Mouse (Mus musculus) activated CD4-positive, CD25-positive, alpha-beta regulatory T cell, adult 4 months (primary cell): ENCODE measurements around the gene Slc17a7. TPM values are rescaled to one million over a fixed set of nuclear protein-coding genes. Genes with fewer than 3 reads are reported as not detected.
"Not testable (repeated sequence)": the region's sequence is repeated elsewhere in the genome, so short reads cannot be mapped to it uniquely, and the experiment has no call there.

Experiments used
- ATAC-seq: one replicate; pipeline ENCODE4 v1.8.0; 2017
- polyA plus RNA-seq, 2 experiments: library from polyadenylated mRNA; unstranded; fragments of 100-300 nt; shearing (Covaris generic); gene quantifications; one replicate each; pipeline ENCODE4 v1.2.1; 2017

Gene Slc17a7
- polyA plus RNA-seq, result not detected

DNA sequence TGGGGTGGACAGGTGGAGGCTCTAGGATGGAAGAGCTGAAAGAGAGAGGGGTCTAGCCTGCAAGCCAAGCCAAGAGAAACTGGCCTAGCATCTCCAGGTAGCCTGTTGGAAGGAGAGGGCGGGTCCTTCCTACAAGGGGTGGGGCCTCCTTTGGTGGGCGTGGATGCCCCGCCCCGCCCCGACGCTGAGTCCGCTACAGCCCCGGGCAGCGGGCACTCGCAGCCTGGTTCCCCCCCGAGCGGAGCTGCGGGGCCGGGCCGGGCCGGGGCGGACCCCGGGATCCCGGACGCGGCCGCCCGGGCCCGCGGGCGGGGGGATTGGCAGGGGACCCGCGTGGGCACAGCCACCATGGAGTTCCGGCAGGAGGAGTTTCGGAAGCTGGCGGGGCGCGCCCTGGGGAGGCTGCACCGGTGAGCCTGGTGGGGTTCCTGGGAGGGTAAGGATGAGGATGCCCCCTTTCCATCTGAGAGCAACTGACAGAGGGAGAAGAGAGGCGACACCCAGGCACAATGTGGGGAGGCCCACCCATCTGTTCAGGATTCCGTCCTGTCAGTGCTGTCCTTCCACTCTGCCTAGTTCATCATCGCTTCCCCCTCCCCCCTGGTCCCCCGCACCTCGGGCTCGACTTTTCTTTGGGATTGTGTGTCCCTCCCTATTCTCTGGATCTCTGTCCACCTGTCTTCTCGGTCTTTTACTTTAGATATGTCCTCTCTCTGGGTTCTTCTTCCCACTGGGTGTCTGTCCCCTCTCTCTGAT, at the start of gene Slc17a7:
TSS of gene Slc17a7 (plus strand) at position 215 of the 756 bp plus-strand sequence.
- ATAC-seq, result no peak

DNA sequence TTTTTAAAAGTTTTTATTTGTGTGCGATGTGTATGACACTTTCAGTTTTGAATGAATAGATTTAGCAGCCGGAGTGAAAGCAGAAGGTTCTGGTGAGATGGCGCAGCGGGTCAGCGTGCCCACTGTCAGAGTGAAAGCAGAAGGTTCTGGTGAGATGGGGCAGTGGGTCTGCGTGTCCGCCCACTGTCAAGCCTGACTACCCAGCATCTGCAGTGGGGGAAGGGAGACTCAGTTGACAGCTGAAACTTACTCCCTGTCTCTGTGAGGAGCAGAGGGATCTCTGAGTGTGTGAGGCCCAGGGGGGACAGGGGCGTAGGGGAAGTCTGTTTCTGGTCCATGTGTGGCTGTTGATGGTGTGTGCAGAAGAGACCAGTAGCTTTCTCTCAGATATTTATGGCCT, 46.2 kb upstream of the Slc17a7 start:
- no peak for ATAC-seq

DNA sequence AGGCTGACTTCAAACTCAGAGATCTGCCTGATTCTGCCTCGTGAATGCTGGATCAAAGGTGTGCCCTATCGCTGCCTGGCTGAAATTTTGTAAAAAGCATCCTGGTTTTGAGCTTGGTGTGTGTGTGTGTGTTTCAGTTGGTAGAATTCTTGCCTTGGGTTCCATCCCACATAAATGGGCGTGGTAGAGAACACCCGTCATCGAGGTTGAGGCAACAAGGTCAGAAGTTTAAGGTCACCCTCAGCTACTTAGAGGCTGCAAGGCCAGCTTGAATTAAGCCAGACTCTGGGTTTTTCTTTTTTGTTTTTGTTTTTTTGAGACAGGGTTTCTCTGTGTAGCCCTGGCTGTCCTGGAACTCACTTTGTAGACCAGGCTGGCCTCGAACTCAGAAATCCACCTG, 45.4 kb upstream of the Slc17a7 start:
- ATAC-seq, result no peak

DNA sequence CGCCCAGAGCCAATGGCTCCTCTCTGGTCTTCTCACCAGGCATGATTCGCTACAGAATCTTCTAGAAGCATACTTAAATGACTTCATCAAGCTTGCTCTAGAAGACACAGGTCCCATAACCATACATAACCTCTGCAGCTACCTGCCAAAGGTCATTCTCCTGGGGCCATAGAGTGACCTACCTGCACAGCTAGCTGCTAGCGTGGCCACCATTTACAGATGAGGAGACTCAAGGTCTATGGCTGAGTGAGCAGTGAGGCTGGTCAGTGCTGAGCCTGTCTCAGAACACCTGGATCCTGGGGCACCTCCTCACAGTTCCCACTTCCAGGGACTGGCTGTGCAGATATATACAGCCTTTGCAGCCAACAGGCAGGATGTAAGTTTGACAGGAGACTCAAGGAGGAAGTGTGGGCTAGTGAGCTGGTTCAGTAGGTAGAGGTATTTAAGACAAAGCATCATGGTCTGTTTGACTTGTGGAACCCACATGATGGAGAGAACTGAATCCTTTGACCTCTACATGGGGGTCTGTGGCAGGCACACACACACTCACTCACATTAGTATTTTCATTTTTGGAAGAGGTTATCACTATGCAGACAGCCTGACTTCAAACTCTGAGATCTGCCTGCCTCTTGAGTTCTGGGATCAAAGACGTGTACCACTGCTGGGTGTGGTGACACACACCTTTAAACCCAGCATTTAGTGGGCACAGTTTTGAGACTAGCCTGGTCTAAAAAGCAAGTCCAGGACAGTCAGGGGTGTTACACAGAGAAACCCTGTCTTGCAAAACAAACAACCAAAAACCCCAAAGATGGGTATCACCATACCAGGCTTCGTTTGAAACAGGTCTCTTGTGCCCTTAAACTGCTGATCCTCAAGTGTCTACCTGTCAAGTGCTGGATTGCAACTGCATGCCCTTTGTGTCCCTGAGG, 43.7 kb upstream of the Slc17a7 start:
- ATAC-seq, result peak; percentile 8

DNA sequence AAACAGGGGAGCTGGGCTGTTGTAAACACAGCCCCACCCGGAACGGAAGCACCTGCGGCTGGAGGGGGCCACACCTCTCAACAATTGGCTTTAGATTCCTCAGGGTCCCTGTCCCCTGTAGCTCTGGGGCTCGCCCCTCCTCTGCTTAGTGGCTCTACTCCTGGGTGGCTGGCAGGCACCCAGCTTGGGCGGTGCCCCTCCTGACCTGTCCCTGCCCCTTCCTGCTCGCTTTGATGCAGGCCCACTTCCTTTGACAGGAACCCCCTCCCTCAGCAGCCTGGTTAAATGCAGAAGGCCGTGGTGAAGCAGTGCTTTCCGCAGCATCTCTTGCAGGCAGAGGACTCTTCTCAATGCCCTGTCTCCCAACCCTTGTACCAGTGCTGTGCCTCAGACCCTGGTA, 42.3 kb upstream of the Slc17a7 start:
- peak; percentile 68 for ATAC-seq

DNA sequence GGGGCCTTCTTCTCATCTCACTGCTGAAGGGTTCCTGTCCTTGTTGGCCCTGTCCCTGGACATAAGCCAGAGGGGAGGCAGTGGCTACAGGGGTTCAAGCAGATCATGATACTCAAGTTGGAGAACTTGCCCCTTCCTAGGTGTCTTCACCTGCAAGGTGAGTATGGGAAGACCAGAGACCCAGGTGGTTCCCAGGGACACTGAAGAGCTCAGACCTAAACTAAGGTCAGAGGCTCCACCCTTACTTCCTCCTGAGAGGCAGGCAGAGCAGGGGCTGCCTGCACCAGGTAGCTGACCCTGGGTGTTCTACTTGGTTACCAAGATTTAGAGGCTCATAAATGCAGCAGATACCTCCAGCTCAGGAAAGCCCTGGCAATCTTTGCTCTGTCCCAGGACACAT, 41.8 kb upstream of the Slc17a7 start:
- no peak for ATAC-seq

DNA sequence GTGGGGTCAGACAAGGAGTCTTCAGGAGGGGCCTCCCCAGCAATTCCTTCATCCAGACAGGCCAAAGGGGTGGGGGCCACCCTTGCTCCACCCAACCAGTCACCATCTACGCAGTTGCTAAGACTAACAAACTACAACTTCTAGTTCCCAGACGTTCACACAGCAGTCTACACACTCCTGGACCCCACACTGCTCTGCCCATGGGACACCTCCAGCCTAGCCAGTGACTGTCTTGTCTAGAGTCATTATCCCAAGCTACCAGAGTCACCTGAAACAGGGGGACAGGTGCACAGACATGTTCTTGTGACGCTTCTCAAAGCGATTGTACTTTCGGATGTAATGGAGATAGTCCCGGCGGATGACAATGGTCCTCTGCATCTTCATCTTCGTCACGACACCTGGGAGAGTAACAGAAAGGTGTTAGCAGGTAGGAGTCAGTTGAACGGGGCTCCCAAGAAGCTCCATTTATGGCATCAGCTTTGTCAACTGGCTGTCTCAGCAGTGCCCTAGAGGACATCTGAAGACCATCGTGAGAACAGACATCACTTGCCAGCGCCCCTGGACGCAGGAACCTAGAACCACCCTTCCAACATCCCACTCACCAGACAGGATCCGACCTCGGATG, 41.1 kb upstream of the Slc17a7 start:
- no peak for ATAC-seq

DNA sequence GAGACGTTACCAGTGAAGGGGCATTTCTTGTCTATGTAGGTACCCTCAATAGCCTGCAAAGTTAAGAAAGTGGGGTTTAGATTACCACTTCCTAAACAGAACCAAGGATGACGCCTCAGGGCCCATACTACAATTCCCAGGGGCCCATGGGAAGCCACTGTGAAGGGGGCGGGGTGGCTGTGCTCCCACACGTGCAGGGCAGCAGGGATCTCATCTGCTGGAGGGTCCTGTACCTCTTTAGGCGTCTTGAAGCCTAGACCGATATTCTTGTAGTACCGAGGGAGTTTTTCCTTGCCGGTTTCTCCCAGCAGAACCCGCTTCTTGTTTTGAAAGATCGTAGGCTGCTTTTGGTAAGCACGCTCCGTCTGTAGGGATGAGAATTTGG, 40.6 kb upstream of the Slc17a7 start:
- ATAC-seq, result no peak

DNA sequence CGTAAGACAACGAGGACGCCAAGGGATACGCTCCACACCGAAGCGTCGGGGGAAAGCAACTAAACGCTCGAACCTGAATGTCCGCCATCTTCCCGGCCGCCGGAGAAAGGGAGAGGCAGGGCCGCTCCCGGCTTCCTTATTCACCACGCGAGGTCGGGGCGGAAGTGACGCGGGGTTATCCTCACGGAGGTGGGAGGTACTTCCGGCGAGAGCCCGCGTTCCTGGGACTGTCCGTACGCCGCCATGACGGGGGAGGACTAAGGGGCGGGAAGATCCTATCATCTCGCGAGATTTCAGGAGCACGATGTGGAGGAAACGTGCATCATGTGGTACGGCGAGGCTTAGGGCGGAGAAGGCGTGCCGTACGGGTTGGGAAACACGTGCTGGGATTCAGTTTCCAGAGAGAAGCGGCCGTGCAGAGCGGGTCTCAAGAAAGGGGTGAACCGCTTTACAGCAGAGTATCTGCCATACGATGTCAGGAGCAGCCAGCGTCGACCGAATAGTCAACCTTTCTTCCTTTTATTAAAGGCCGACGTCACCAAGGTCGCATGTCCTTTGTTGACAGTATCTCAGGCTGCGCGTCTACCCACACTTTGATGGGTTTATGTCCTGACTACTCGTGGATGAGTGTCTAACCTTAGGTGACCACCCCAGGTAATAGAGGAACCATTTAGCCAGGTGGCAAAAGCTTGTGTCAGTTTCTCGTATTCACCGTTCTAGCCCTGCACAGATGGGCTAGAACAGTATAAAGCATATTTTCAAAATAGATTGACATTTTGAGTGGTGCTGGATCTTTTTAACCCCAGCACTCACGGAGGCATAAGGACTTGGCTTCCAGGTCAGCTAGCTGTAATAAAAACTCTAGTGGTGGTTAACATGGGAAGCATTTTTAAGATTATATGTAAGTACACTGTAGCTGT, 39.3 kb upstream of the Slc17a7 start, which contains the start of gene Rps11:
TSS of gene Rps11 (minus strand) at position 216 of the 920 bp plus-strand sequence.
- ATAC-seq, result peak; percentile 43

DNA sequence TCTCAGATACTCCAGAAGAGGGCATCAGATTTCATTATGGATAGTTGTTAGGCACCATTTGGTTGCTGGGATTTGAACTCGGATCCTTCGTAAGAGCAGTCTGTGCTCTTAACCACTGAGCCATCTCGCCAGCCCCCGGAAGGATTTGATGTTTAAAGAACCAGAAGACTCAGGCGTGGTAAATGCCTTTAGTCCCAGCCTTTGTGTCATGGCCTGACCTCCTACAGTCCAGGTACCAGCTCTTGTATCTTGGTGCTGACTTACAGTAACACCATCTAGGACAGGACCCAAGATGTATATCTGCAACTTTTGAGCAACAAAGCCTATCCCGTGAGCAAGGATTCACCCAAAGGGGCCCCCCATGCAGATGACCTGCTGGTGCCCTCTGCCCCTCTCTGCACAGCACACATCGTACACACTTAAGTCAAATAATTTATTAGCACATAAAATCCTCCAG, 38.6 kb upstream of the Slc17a7 start:
- no peak for ATAC-seq

DNA sequence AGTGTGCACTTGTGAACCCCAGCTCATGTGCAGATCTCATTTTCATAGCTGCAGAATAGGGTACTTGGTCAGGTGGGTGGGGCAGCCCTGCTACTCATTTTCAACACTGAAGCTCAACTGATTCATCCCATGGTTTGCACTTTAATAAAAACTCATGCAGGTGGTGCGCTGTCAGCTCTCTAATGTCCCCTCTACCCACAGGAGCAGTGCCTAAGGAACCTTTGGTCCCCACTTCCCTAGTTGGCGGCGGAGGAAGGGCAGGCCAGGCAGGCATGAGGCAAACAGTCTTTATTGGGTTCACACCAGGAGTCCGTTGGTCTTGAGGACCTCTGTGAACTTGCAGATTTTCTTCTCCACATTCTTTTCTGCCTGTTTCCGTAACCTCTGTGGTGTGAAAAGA, 38.1 kb upstream of the Slc17a7 start:
- ATAC-seq, result not testable (repeated sequence)

DNA sequence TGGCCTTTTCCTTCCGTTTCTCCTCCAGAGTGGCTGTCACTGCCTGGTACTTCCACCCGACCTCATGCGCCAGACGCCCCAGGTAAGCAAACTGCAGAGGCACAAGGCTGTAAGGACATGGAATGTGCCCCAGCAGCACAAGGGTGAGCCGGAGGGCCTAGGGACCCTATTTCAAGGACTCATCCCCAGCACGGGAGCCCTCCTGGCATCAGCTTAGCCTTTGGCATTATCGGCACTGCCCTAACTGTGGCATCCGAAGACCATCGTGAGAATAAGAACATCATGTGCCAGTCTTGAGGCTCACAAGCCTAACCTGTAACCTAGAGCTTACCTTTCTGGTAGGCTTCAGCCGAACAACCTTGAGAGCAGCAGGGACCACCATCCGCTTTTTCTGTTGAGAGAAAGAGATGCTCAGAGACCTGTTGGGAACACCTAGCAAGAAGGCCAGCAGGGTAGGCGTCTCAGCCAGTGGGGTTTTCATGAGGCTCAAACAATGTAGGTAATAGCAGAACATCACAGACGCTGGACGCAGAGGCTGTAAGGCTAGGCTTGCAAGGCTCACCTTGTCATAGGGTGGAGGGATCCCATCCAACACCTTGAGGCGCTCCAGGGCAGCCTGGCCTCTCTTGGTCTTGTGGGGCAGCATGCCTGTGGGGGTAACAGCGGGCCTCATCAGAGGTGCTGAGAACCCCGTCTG, 37.5 kb upstream of the Slc17a7 start:
- no peak for ATAC-seq

DNA sequence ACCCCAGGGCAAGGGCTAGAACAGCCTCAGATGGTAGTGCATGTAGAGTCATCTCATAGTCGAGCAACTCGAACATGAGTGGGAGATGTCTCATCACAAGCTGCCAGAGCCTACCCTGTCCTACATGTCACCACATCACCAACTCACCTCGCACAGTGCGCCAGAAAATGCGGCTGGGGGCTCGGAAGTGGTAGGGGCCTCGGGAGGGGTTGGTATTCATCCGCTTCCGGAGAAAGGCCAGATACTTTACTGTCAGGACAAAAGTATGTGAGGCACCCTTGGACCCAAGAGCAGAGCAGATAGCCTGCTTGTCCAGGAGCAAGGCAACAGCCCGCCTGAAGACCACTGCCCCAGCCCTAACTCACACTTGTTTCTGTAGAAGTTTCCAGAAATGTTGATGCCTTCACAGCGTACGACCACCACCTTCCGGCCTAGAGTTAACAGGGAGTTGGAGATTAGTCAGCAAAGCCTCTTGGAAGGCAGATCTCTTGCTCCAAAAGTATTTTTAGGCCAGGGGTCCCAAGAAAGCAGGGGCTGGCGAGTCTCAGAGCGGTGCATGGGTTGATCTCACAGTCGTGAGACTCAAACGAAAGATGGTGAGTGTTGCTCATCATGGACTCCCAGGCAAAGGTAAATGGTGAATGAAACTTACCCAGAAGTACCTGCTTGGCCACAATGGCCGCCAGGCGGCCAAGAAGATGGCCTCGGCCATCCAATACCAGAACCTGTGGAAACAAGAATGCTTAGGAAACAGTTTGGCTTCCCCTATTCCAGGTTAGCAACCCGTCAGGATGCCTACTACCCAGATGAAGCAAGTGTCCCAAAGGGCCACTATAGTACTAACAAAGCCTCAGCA, 36.7 kb upstream of the Slc17a7 start:
- no peak for ATAC-seq

DNA sequence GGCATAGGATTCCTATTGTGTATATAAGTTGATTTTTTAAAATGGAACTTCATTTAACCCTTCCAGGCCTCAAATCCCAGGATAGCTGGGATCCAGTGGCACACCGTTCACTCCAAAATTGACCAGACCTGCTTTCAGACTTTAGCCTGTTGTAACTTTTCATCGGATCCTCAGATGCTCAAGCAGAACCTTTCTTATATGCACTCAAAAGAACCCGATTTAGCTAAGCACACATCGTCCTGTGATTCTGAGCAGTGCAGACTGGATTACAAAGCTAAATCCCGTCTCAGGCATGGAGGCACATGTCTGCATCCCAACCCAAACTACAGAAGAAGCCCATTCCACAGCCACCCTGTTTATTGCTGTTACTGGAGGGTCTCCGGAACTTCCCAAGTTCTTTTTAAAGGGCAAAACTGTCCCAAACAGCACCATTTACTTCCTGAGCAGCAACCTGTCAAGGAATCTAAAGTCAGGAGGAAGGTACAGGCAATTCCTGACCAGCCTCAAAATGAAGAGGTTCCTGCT, 36.0 kb upstream of the Slc17a7 start:
- no peak for ATAC-seq

DNA sequence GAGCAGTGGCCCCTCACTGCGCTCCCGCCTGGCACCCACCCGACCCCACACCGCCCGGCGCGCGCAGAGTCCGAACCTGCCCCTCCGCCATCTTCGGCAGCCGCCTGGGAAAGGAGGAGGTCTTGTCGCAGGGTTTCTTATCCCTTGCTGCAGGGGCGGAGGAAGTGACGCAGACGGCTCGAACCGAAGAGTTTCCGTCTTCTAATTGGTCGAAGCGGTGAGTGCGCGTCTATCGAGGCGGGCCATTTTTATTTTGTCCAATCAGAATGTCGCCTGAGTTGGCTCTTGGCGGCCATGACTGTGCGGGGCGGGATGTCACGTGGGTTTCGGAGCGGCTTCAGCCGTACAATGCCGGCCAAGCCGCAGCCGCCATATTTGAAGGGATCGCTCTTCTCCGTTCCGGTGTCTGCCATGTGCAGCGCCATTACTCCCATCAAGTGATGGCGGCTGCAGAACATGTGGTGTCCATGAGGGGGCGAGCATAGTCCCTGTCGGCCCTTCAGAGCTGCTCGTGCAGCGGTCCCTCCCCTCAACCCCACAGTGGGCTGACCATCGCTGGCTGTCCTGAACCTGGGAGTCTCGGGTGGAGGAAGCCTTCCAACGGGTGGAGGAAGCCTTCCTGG, 35.0 kb upstream of the Slc17a7 start, which contains the start of gene Rpl13a:
TSS of gene Rpl13a (minus strand) at position 138 of the 623 bp plus-strand sequence.
- ATAC-seq, result peak; percentile 81

DNA sequence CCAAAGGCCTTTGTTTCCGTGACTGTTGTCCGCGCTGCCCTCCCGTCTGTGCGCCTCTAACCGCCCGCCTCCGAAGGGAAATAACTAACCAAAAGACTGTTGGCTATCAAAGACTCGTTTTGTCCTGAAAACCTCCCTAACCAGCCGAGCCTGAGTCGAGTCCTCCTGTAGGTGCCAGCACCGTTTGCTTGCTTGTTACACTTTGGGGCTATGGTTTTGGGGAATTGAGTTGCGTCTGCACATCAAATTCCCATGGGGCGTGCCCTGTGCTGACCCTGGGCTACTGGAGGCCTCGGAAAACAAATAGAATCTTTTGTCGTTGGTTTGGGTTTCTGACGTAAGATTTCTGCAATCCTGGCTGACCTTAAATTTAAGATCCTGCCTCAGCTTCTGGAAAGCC, 34.4 kb upstream of the Slc17a7 start:
- no peak for ATAC-seq

DNA sequence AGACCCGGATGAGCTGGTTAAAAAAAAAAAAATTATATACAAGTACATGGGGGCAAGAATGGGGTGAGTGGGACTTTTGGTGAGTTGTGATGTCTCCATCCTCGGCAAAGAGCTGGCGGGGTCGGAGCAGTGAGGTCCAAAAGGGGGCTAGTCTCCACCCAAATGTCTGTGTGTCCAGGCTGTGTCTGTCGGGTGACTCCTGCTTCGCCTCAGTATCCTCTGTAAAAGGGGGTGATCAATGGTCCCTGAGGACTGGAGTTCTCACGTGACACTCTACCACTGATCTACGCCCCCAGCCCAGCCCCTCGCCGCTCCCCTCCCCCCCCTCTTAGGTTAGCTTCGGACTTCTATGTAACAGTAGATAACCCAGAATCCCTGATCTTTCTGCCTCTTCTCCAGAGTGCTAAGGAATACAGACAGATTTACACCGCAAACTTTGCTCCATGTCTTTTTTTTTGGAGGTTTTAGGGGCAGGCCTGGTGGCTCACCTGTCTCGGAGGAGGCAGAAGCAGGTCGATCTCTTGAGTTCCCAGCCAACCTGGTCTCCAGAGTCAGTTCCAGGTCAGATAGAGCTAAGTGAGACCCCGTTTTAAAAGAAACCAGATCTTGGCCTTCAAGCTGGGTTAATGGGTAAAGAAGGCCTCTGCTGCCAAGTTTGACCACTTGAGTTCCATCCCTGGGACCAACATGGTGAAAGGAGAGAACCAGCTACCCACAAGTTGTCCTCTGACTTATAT, 33.8 kb upstream of the Slc17a7 start:
- no peak for ATAC-seq

DNA sequence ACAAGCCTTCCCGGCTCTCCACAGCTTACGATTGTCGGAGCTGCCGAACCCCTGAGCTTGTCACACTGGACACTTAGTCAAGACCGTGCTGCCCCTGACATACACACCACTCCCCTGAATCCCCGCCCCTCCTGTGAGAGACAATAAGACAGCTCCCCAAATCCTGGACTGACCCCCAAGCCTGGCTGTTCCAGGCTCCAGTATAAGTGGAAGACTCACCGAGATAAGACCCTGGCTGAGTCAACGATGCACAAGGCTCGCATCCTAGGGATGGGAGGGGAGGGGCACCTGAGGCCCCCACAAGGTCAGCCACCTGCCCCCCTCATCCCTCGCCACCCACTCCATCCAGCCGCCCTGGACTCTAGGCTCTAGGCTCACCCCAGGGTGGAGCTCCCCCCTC, 31.9 kb upstream of the Slc17a7 start:
- no peak for ATAC-seq
